Mouse (Mus musculus): ENCODE results near the gene Tob2. TPM values are rescaled to one million over a fixed set of nuclear protein-coding genes. Genes with fewer than 3 reads are reported as not detected.

Tob2 gene
- total RNA-seq, 2 experiments from 2014 or later: 5.3 to 6.3 TPM

GRCm38 (mm10) chr15:81798421-81798820, 60.2 kb downstream of the Tob2 start:
- no peak for ATAC-seq (replicated peaks; ENCODE audit: low FRiP score, poor library complexity, severe bottlenecking)

Other genes with a start within 250 kb of the Tob2 start
- 0.96 and 5.2 TPM in 2 replicates for gene L3mbtl2, start 194.9 kb downstream of the Tob2 start, total RNA-seq (2015; ENCODE audit: low replicate concordance)
- gene L3mbtl2, start 194.9 kb downstream of the Tob2 start, total RNA-seq (2017; ENCODE audit: low replicate concordance): 4.5 and 9.8 TPM in 2 replicates
- gene Chadl, start 161.5 kb downstream of the Tob2 start, total RNA-seq (2015; ENCODE audit: low replicate concordance): not detected in 2 replicates
- gene Chadl, start 161.5 kb downstream of the Tob2 start, total RNA-seq (2017; ENCODE audit: low replicate concordance): 0.14 TPM in 1 of 2 replicates, not detected in the other
- 2.5 and 3.1 TPM in 2 replicates for gene Zc3h7b, start 113.7 kb downstream of the Tob2 start, total RNA-seq (2015; ENCODE audit: low replicate concordance)
- 2.0 and 4.2 TPM in 2 replicates for gene Zc3h7b, start 113.7 kb downstream of the Tob2 start, total RNA-seq (2017; ENCODE audit: low replicate concordance)
- 8.3 and 19.4 TPM in 2 replicates for gene Rangap1, start 113.3 kb downstream of the Tob2 start, total RNA-seq (2015; ENCODE audit: low replicate concordance)
- 34.2 and 41.5 TPM in 2 replicates for gene Rangap1, start 113.3 kb downstream of the Tob2 start, total RNA-seq (2017; ENCODE audit: low replicate concordance)
- 0.38 and 2.3 TPM in 2 replicates for gene Tef, start 56.4 kb downstream of the Tob2 start, total RNA-seq (2015; ENCODE audit: low replicate concordance)
- gene Tef, start 56.4 kb downstream of the Tob2 start, total RNA-seq (2017; ENCODE audit: low replicate concordance): 0.98 and 2.0 TPM in 2 replicates
- gene Phf5a, start 13.1 kb upstream of the Tob2 start, total RNA-seq (2015; ENCODE audit: low replicate concordance): 29.7 and 33.0 TPM in 2 replicates
- gene Phf5a, start 13.1 kb upstream of the Tob2 start, total RNA-seq (2017; ENCODE audit: low replicate concordance): 19.8 and 45.9 TPM in 2 replicates
- gene Aco2, start 13.5 kb upstream of the Tob2 start, total RNA-seq (2015; ENCODE audit: low replicate concordance): 16.3 and 37.8 TPM in 2 replicates
- gene Aco2, start 13.5 kb upstream of the Tob2 start, total RNA-seq (2017; ENCODE audit: low replicate concordance): 29.7 and 59.3 TPM in 2 replicates
- 2.9 and 3.8 TPM in 2 replicates for gene Polr3h, start 67.4 kb upstream of the Tob2 start, total RNA-seq (2015; ENCODE audit: low replicate concordance)
- 6.3 and 17.7 TPM in 2 replicates for gene Polr3h, start 67.4 kb upstream of the Tob2 start, total RNA-seq (2017; ENCODE audit: low replicate concordance)
- gene Csdc2, start 78.0 kb upstream of the Tob2 start, total RNA-seq (2015; ENCODE audit: low replicate concordance): not detected in 2 replicates
- gene Csdc2, start 78.0 kb upstream of the Tob2 start, total RNA-seq (2017; ENCODE audit: low replicate concordance): not detected in 2 replicates
- gene Pmm1, start 102.1 kb upstream of the Tob2 start, total RNA-seq (2015; ENCODE audit: low replicate concordance): 2.3 and 20.3 TPM in 2 replicates
- 3.9 and 9.5 TPM in 2 replicates for gene Pmm1, start 102.1 kb upstream of the Tob2 start, total RNA-seq (2017; ENCODE audit: low replicate concordance)
- not detected in 2 replicates for gene 1700029P11Rik, start 121.7 kb upstream of the Tob2 start, total RNA-seq (2015; ENCODE audit: low replicate concordance)
- not detected in 2 replicates for gene 1700029P11Rik, start 121.7 kb upstream of the Tob2 start, total RNA-seq (2017; ENCODE audit: low replicate concordance)
- 17.6 and 41.7 TPM in 2 replicates for gene Xrcc6, start 129.0 kb upstream of the Tob2 start, total RNA-seq (2015; ENCODE audit: low replicate concordance)
- 23.6 and 52.2 TPM in 2 replicates for gene Xrcc6, start 129.0 kb upstream of the Tob2 start, total RNA-seq (2017; ENCODE audit: low replicate concordance)
- 12.5 and 27.0 TPM in 2 replicates for gene Desi1, start 175.1 kb upstream of the Tob2 start, total RNA-seq (2015; ENCODE audit: low replicate concordance)
- 3.6 and 5.0 TPM in 2 replicates for gene Desi1, start 175.1 kb upstream of the Tob2 start, total RNA-seq (2017; ENCODE audit: low replicate concordance)
- gene Snu13, start 188.8 kb upstream of the Tob2 start, total RNA-seq (2015; ENCODE audit: low replicate concordance): 23.2 and 29.7 TPM in 2 replicates
- gene Snu13, start 188.8 kb upstream of the Tob2 start, total RNA-seq (2017; ENCODE audit: low replicate concordance): 24.5 and 44.7 TPM in 2 replicates
- gene 4930407I10Rik, start 200.4 kb upstream of the Tob2 start, total RNA-seq (2015; ENCODE audit: low replicate concordance): not detected in 2 replicates
- not detected in 2 replicates for gene 4930407I10Rik, start 200.4 kb upstream of the Tob2 start, total RNA-seq (2017; ENCODE audit: low replicate concordance)
- gene Mei1, start 211.2 kb upstream of the Tob2 start, total RNA-seq (2015; ENCODE audit: low replicate concordance): not detected in 2 replicates
- gene Mei1, start 211.2 kb upstream of the Tob2 start, total RNA-seq (2017; ENCODE audit: low replicate concordance): not detected in 2 replicates